ENCODE assay signal across 8 mouse cellular contexts in genomic region chr15:8443168-8443925, GRCm38 (mm10). TPM values are rescaled to one million over a fixed set of nuclear protein-coding genes. Genes with fewer than 3 reads are reported as not detected.
DNase-seq lines count a peak whose midpoint lies in the region; ATAC-seq and TF ChIP-seq lines count a peak whose summit lies in the region.

No protein-coding gene starts in this region.

- peak overlapping the region; percentile 95 for H3K27ac ChIP-seq in ES-E14 (ENCODE audit: insufficient read depth, low read depth, low read length, poor library complexity, severe bottlenecking)
- H3K27ac ChIP-seq in forebrain, embryonic 13.5 days, result peak overlapping the region; percentile 98
- peak overlapping the region; percentile 100 for H3K27ac ChIP-seq in lung, embryonic 14.5 days (ENCODE audit: low read depth)
- peak overlapping the region; percentile 98 for H3K27ac ChIP-seq in thymus, adult 2 months (ENCODE audit: control insufficient read depth, insufficient read depth, low read length)

- in situ Hi-C loops in ES-E14 (cut with MboI; ENCODE audit: low sequenced_read_pairs in 2 of 2, unreplicated experiment in 2 of 2), result no loop called here

- peaks cover 0 to 6% of the 10 kb centered on the region in 2 experiments; a peak in 3 of 4 replicates for H3K4me1 ChIP-seq in ES-E14 (ENCODE audit: control insufficient read depth in 2 of 2, insufficient read depth in 2 of 2, low read length in 2 of 2, poor library complexity in 1 of 2)
- peaks cover 37% of the 10 kb centered on the region for H3K4me1 ChIP-seq in forebrain, embryonic 13.5 days
- H3K4me1 ChIP-seq in lung, embryonic 14.5 days (ENCODE audit: insufficient read depth), result no peaks in the 10 kb centered on the region; the same call in 1 of the 2 replicates
- H3K4me1 ChIP-seq in thymus, adult 2 months (replicated peaks; ENCODE audit: control insufficient read depth, insufficient read depth, low read length), result peaks cover 5% of the 10 kb centered on the region

- intact Hi-C loops in heart, postnatal 10 days (cut with DNase I), result no loop called here

- H3K27me3 ChIP-seq in forebrain, embryonic 13.5 days, result no peaks in the 10 kb centered on the region
- H3K27me3 ChIP-seq in lung, embryonic 14.5 days (ENCODE audit: insufficient read depth, low read length), result no peaks in the 10 kb centered on the region
- H3K27me3 ChIP-seq in thymus, adult 2 months (ENCODE audit: control insufficient read depth, insufficient read depth, low read length), result no peaks in the 10 kb centered on the region

- DNase-seq in ES-E14 (ENCODE audit: low read depth, low spot score), result no peak
- peak; percentile 40 for DNase-seq in c-Kit-positive CD71-positive TER-119-negative erythroid progenitor cells, embryonic 14.5 days (ENCODE audit: low read depth)
- DNase-seq in heart, postnatal 10 days, result peak; percentile 75 to 76
- DNase-seq in kidney, postnatal 4 days, result peak; percentile 75 to 83
- DNase-seq in lung, embryonic 14.5 days, result peak; percentile 75
- peak; percentile 33 for DNase-seq in ovary, adult 18-20 months (ENCODE audit: low spot score)
- DNase-seq in thymus, adult 2 months, result peak; percentile 66

- peak overlapping the region; percentile 80 for H3K4me2 ChIP-seq in forebrain, embryonic 13.5 days
- peak overlapping the region; percentile 88 for H3K4me2 ChIP-seq in lung, embryonic 14.5 days

- TF ChIP-seq POLR2A in thymus, adult 2 months (IDR thresholded peaks at IDR 0.05; ENCODE audit: control insufficient read depth, extremely low read depth, insufficient read depth, low read length, poor library complexity), result no peak

- no peaks in the 10 kb centered on the region for H3K9me3 ChIP-seq in ES-E14 (ENCODE audit: control insufficient read depth, insufficient read depth, low read depth, low read length)
- H3K9me3 ChIP-seq in forebrain, embryonic 13.5 days (replicated peaks), result no peaks in the 10 kb centered on the region
- no peaks in the 10 kb centered on the region for H3K9me3 ChIP-seq in lung, embryonic 14.5 days (ENCODE audit: low read depth, low read length)

- ATAC-seq in forebrain, embryonic 13.5 days, result peak; percentile 63
- peak; percentile 50 for ATAC-seq in lung, embryonic 14.5 days (ENCODE audit: insufficient read depth)

- WGBS in forebrain, embryonic 13.5 days, result under 1% methylated on average over 40 of the region's 40 CpGs
- whole genome bisulfite sequencing in lung, embryonic 14.5 days, result under 1% methylated on average over 40 of the region's 40 CpGs
- WGBS in thymus, adult 2 months, result under 1% methylated on average over 40 of the region's 40 CpGs

- H3K36me3 ChIP-seq in ES-E14 (ENCODE audit: control insufficient read depth, insufficient read depth, low read length, poor library complexity, severe bottlenecking), result no peaks in the 10 kb centered on the region
- H3K36me3 ChIP-seq in forebrain, embryonic 13.5 days (ENCODE audit: poor library complexity, severe bottlenecking), result no peaks in the 10 kb centered on the region
- no peaks in the 10 kb centered on the region for H3K36me3 ChIP-seq in lung, embryonic 14.5 days (ENCODE audit: insufficient read depth)
- H3K36me3 ChIP-seq in thymus, adult 2 months (ENCODE audit: control insufficient read depth, insufficient read depth, low read length), result no peaks in the 10 kb centered on the region

- H3K4me3 ChIP-seq in ES-E14 (ENCODE audit: insufficient read depth in 1 of 2, low read depth in 1 of 2, low read length in 2 of 2, poor library complexity in 1 of 2, severe bottlenecking in 1 of 2), result peak overlapping the region; percentile 99 to 100
- peak overlapping the region; percentile 85 for H3K4me3 ChIP-seq in forebrain, embryonic 13.5 days
- H3K4me3 ChIP-seq in lung, embryonic 14.5 days (ENCODE audit: low read depth, low read length), result peak overlapping the region; percentile 92
- peak overlapping the region; percentile 97 for H3K4me3 ChIP-seq in thymus, adult 2 months (ENCODE audit: control insufficient read depth, insufficient read depth, low read length)

- no peak for TF ChIP-seq CTCF in lung, embryonic 14.5 days (IDR thresholded peaks at IDR 0.05; ENCODE audit: low read depth)
- TF ChIP-seq CTCF in thymus, adult 2 months (IDR thresholded peaks at IDR 0.05; ENCODE audit: borderline replicate concordance, control insufficient read depth, extremely low read depth, insufficient read depth, low read length, poor library complexity), result 0 out of 2 replicates have a peak, but pooled peaks have one; percentile 16

- peak overlapping the region; percentile 93 for H3K9ac ChIP-seq in ES-E14 (ENCODE audit: insufficient read depth, low read depth, low read length, poor library complexity, severe bottlenecking)
- H3K9ac ChIP-seq in forebrain, embryonic 13.5 days, result peak overlapping the region; percentile 99
- H3K9ac ChIP-seq in lung, embryonic 14.5 days, result peak overlapping the region; percentile 99

TF ChIP-seq in ES-E14, 5 proteins besides CTCF, POLR2A, EP300 and RAD21:
- TF ChIP-seq MAFK (IDR thresholded peaks at IDR 0.05; ENCODE audit: insufficient read depth, low read depth, low read length), result no peak
- TF ChIP-seq ZC3H11A (IDR thresholded peaks at IDR 0.05; ENCODE audit: borderline replicate concordance, low read depth, low read length), result no peak
- TF ChIP-seq CHD2 (IDR thresholded peaks at IDR 0.05; ENCODE audit: low read depth, low read length), result no peak
- no peak for TF ChIP-seq ZNF384 (IDR thresholded peaks at IDR 0.05; ENCODE audit: low read depth, low read length)

RNA-seq across cellular contexts. Expression of gene Nipbl, which starts 0.9 kb away (rescaled TPM):
- total RNA-seq in ES-E14 (2012; rRNA removed), result 33.6 and 35.1 TPM in 2 replicates
- 21.6 and 22.6 TPM in 2 replicates for polyA plus RNA-seq in forebrain, embryonic 13.5 days (2015; fragmentation: Nextera tagmentation; extraction: Ambion mirVana)
- 10 to 100 TPM; 34.4 to 37.6 TPM for total RNA-seq in heart, postnatal 10 days (2021)
- 22.8 and 23.3 TPM in 2 replicates for polyA plus RNA-seq in lung, embryonic 14.5 days (2014; fragmentation: Nextera tagmentation; extraction: Ambion mirVana)
- polyA plus RNA-seq in thymus, adult 2 months (2012; rRNA removed), result 19.5 and 21.3 TPM in 2 replicates
